ENCODE assay signal across 22 mouse cellular contexts in genomic region chr3:146013490-146013889, GRCm38 (mm10).
"Had no signal": no experiment of that assay in that cellular context is flagged by ENCODE, and none has a peak within 500 bp of the region (broad histone marks: within the 10 kb centered on the region; RNA-seq: fewer than 3 reads in every experiment).

No protein-coding gene starts in this region.

- ATAC-seq: forebrain, postnatal 0 days; hindbrain, postnatal 0 days; intestine, embryonic 16.5 days had no signal

- H3K27me3 ChIP-seq: heart, embryonic 12.5 days; hindbrain, embryonic 13.5 days; hindbrain, embryonic 15.5 days; kidney, embryonic 15.5 days; limb, embryonic 13.5 days; limb, embryonic 15.5 days had no signal

- H3K4me1 ChIP-seq: hindbrain, embryonic 15.5 days; limb, embryonic 15.5 days had no signal

- DNase-seq: forebrain, postnatal 0 days; gastrocnemius, postnatal 14 days; gastrocnemius, postnatal 36 days; heart, adult 2 months; heart, postnatal 10 days; kidney, adult 11 months; kidney, adult 2 months; kidney, adult 9 months; kidney, postnatal 14 days; kidney, postnatal 36 days; layer of hippocampus, adult 9-11 months; layer of hippocampus, postnatal 36 days; left cerebral cortex, postnatal 4 days had no signal

- H3K27ac ChIP-seq: heart, adult 2 months; hindbrain, embryonic 13.5 days; hindbrain, embryonic 15.5 days; hindbrain, postnatal 0 days; kidney, embryonic 15.5 days; kidney, postnatal 0 days; limb, embryonic 13.5 days; limb, embryonic 15.5 days had no signal

- H3K4me2 ChIP-seq: heart, embryonic 12.5 days; hindbrain, embryonic 13.5 days; hindbrain, embryonic 15.5 days; kidney, embryonic 15.5 days; limb, embryonic 13.5 days; limb, embryonic 15.5 days had no signal

- H3K4me3 ChIP-seq: heart, adult 2 months; heart, embryonic 12.5 days; hindbrain, embryonic 13.5 days; hindbrain, embryonic 15.5 days; kidney, embryonic 15.5 days; limb, embryonic 13.5 days; limb, embryonic 15.5 days had no signal

- H3K9ac ChIP-seq: forebrain, postnatal 0 days; heart, embryonic 12.5 days; hindbrain, embryonic 13.5 days; hindbrain, embryonic 15.5 days; kidney, embryonic 15.5 days; limb, embryonic 13.5 days; limb, embryonic 15.5 days had no signal

- H3K9me3 ChIP-seq: hindbrain, embryonic 13.5 days; hindbrain, embryonic 15.5 days; kidney, embryonic 15.5 days; limb, embryonic 13.5 days; limb, embryonic 15.5 days had no signal
